In genomic region chr5:106919315-106919714, GRCm38 (mm10) we compare ENCODE assay signal across 20 mouse cellular contexts. TPM values are rescaled to one million over a fixed set of nuclear protein-coding genes. Genes with fewer than 3 reads are reported as not detected.
"Had no signal": no experiment of that assay in that cellular context is flagged by ENCODE, and none has a peak within 500 bp of the region (broad histone marks: within the 10 kb centered on the region; RNA-seq: fewer than 3 reads in every experiment).

No protein-coding gene starts in this region.

- H3K9me3 ChIP-seq: liver, embryonic 15.5 days; midbrain, embryonic 10.5 days; midbrain, embryonic 12.5 days; neural tube, embryonic 13.5 days; neural tube, embryonic 15.5 days had no signal

- ATAC-seq: liver, postnatal 0 days; midbrain, embryonic 16.5 days had no signal

- H3K9ac ChIP-seq: liver, embryonic 15.5 days; liver, postnatal 0 days; lung, embryonic 14.5 days; midbrain, embryonic 12.5 days; neural tube, embryonic 13.5 days; neural tube, embryonic 15.5 days had no signal

- DNase-seq: liver, postnatal 0 days; lung, embryonic 14.5 days; lung, postnatal 10 days; lung, postnatal 4 days; midbrain, embryonic 14.5 days; right cerebral cortex, adult 18-20 months; right cerebral cortex, postnatal 25 days; right cerebral cortex, postnatal 4 days; spleen, adult 18-20 months; thymus, adult 18-20 months; thymus, postnatal 14 days; thymus, postnatal 36 days had no signal

- H3K36me3 ChIP-seq: liver, embryonic 15.5 days; midbrain, embryonic 10.5 days; midbrain, embryonic 12.5 days; neural tube, embryonic 15.5 days had no signal

- H3K4me1 ChIP-seq: liver, embryonic 15.5 days; midbrain, embryonic 10.5 days; midbrain, embryonic 12.5 days; neural tube, embryonic 13.5 days; neural tube, embryonic 15.5 days had no signal

- H3K4me3 ChIP-seq: liver, embryonic 15.5 days; midbrain, embryonic 10.5 days; midbrain, embryonic 12.5 days; myocyte; neural tube, embryonic 13.5 days; neural tube, embryonic 15.5 days had no signal

- H3K27me3 ChIP-seq: liver, embryonic 15.5 days; midbrain, embryonic 12.5 days; neural tube, embryonic 13.5 days; neural tube, embryonic 15.5 days had no signal

- H3K4me2 ChIP-seq: liver, embryonic 15.5 days; lung, embryonic 14.5 days; midbrain, embryonic 12.5 days; neural tube, embryonic 13.5 days; neural tube, embryonic 15.5 days had no signal

- H3K27ac ChIP-seq: liver, embryonic 15.5 days; midbrain, embryonic 10.5 days; midbrain, embryonic 12.5 days; neural tube, embryonic 13.5 days; neural tube, embryonic 15.5 days had no signal

RNA-seq across cellular contexts. Expression of gene Hfm1, which starts 6.8 kb away (rescaled TPM):
- polyA plus RNA-seq: liver, embryonic 15.5 days; liver, postnatal 0 days; myocyte; small intestine, adult 2 months had no signal
